Mouse (Mus musculus) forebrain, embryonic 15.5 days (tissue): Measurements from ENCODE around the gene Kctd20. TPM values are rescaled to one million over a fixed set of nuclear protein-coding genes. Genes with fewer than 3 reads are reported as not detected.

ENCODE experiments used
- ATAC-seq: fragments of 200-750 bp; cut with Nextera tagmentation; replicated peaks from 2 replicates; pipeline ENCODE4 v1.8.0; 2017; ENCODE audit warnings: mild to moderate bottlenecking, moderate TSS enrichment, moderate library complexity
- H3K27ac ChIP-seq: fragments of 300-500 bp; sonication (generic); replicated peaks from 2 replicates; pipeline ENCODE4 v1.5.1; 2015; ENCODE audit warnings: mild to moderate bottlenecking, inconsistent platforms
- H3K27me3 ChIP-seq: fragments of 300-500 bp; sonication (generic); 2 replicates; pipeline ENCODE4 v1.6.1; 2015; ENCODE audit warnings: inconsistent platforms
- H3K36me3 ChIP-seq: fragments of 300-500 bp; sonication (generic); 2 replicates; pipeline ENCODE4 v1.6.1; 2015; ENCODE audit warnings: mild to moderate bottlenecking, inconsistent platforms
- H3K4me1 ChIP-seq: fragments of 300-500 bp; sonication (generic); 2 replicates; pipeline ENCODE4 v1.6.1; 2015; ENCODE audit warnings: inconsistent platforms
- H3K4me2 ChIP-seq: fragments of 300-500 bp; sonication (generic); replicated peaks from 2 replicates; pipeline ENCODE4 v1.6.1; 2015; ENCODE audit warnings: mild to moderate bottlenecking, inconsistent platforms
- H3K4me3 ChIP-seq: fragments of 300-500 bp; sonication (generic); 2 replicates; pipeline ENCODE4 v1.5.1; 2015; ENCODE audit warnings: mild to moderate bottlenecking, inconsistent platforms
- H3K9ac ChIP-seq: fragments of 300-500 bp; sonication (generic); replicated peaks from 2 replicates; pipeline ENCODE4 v1.6.1; 2015; ENCODE audit warnings: mild to moderate bottlenecking, inconsistent platforms
- H3K9me3 ChIP-seq: fragments of 300-500 bp; sonication (generic); 2 replicates; pipeline ENCODE4 v1.6.1; 2016; ENCODE audit warnings: inconsistent platforms
- WGBS: fragments of 180-500 bp; shearing (Covaris S2); methylation state at CpG from one replicate; pipeline ENCODE4 v1.1.7; 2015; ENCODE audit warnings: mixed read lengths; 5-methylcytosine and 5-hydroxymethylcytosine counted together
- polyA plus RNA-seq: library from polyadenylated mRNA; unstranded; fragments of >200 nt; fragmentation: Nextera tagmentation; extraction: Ambion mirVana; gene quantifications from 2 replicates; pipeline ENCODE4 v1.2.1, GENCODE M21; 2015

Kctd20 gene
- polyA plus RNA-seq, 1 experiment from 2014 or later = 118 TPM

- Histone ChIP-seq H3K36me3 (no peaks in the 10 kb centered on the region), H3K27me3 (no peaks in the 10 kb centered on the region), H3K4me3 (no peak overlapping the region), H3K27ac (no peak overlapping the region), H3K9me3 (no peaks in the 10 kb centered on the region), H3K4me2 (no peak overlapping the region), H3K9ac (no peak overlapping the region), H3K4me1 (no peaks in the 10 kb centered on the region)
- WGBS = 76% methylated on average over 6 of the region's 6 CpGs
- ATAC-seq = no peak
Observed at GRCm38 (mm10) chr17:28922096-28922495, 29.7 kb upstream of the Kctd20 start.

GRCm38 (mm10) chr17:28924957-28925595 lies 26.7 kb upstream of the Kctd20 start:
- Histone ChIP-seq H3K4me3 (no peak overlapping the region), H3K27ac (no peak overlapping the region), H3K4me2 (no peak overlapping the region), H3K4me1 (peaks cover under 1% of the 10 kb centered on the region), H3K9me3 (no peaks in the 10 kb centered on the region), H3K9ac (no peak overlapping the region), H3K27me3 (no peaks in the 10 kb centered on the region), H3K36me3 (no peaks in the 10 kb centered on the region)
- no peak for ATAC-seq
- WGBS = 92% methylated on average over 8 of the region's 8 CpGs

- no peak overlapping the region for H3K4me3 ChIP-seq
- H3K9ac ChIP-seq = 0 out of 2 replicates have a peak overlapping the region, but pooled peaks have one; percentile 7
- H3K27me3 ChIP-seq = no peaks in the 10 kb centered on the region
- no peak overlapping the region for H3K27ac ChIP-seq
- H3K4me2 ChIP-seq = no peak overlapping the region
- no peak for ATAC-seq
- peaks cover 10% of the 10 kb centered on the region for H3K4me1 ChIP-seq
- H3K36me3 ChIP-seq = no peaks in the 10 kb centered on the region
- H3K9me3 ChIP-seq = no peaks in the 10 kb centered on the region
- 15% methylated on average over 13 of the region's 13 CpGs for WGBS
Observed at GRCm38 (mm10) chr17:28926380-28926779, 25.4 kb upstream of the Kctd20 start.

GRCm38 (mm10) chr17:28926866-28927635 lies 24.7 kb upstream of the Kctd20 start:
- Histone ChIP-seq H3K9me3 (no peaks in the 10 kb centered on the region), H3K27ac (no peak overlapping the region), H3K9ac (no peak overlapping the region), H3K4me2 (no peak overlapping the region), H3K4me1 (peaks cover 10% of the 10 kb centered on the region), H3K27me3 (no peaks in the 10 kb centered on the region), H3K4me3 (no peak overlapping the region), H3K36me3 (no peaks in the 10 kb centered on the region)
- WGBS = 46% methylated on average over 15 of the region's 15 CpGs
- ATAC-seq = no peak

DNA sequence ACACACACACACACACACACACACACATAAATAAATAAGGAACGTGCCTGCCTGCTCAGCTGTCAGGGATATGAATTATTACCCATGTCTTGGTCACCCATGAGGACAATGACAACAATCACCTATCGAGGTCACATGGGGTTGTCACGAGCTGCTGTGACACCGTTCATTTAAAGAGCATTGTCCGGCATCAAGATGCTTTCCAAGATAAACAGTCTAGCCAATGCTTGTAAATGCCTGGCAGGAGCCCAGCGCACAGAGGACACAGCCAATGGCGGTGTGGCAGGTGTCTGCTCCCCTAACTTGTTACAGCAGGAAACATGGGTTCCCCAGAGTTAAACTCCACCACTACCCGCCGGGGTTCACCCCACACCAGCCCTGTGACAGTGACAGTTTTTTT lies 23.7 kb upstream of the Kctd20 start:
- H3K27me3 ChIP-seq = no peaks in the 10 kb centered on the region
- no peak overlapping the region for H3K4me3 ChIP-seq
- no peak for ATAC-seq
- 90% methylated on average over 9 of the region's 9 CpGs for WGBS
- no peak overlapping the region for H3K9ac ChIP-seq
- no peak overlapping the region for H3K4me2 ChIP-seq
- no peak overlapping the region for H3K27ac ChIP-seq
- H3K4me1 ChIP-seq = peaks cover 10% of the 10 kb centered on the region
- no peaks in the 10 kb centered on the region for H3K36me3 ChIP-seq
- no peaks in the 10 kb centered on the region for H3K9me3 ChIP-seq

- 93% methylated on average over 4 of the region's 4 CpGs for WGBS
- Histone ChIP-seq H3K27me3 (no peaks in the 10 kb centered on the region), H3K27ac (no peak overlapping the region), H3K9ac (no peak overlapping the region), H3K4me3 (no peak overlapping the region), H3K9me3 (no peaks in the 10 kb centered on the region), H3K4me2 (no peak overlapping the region), H3K36me3 (no peaks in the 10 kb centered on the region), H3K4me1 (peaks cover 10% of the 10 kb centered on the region)
- no peak for ATAC-seq
Observed at GRCm38 (mm10) chr17:28929369-28929768, 22.4 kb upstream of the Kctd20 start.

GRCm38 (mm10) chr17:28930392-28931074 lies 21.2 kb upstream of the Kctd20 start:
- 27% methylated on average over 14 of the region's 14 CpGs for WGBS
- no peaks in the 10 kb centered on the region for H3K27me3 ChIP-seq
- peak overlapping the region; percentile 35 for H3K27ac ChIP-seq
- no peak overlapping the region for H3K4me3 ChIP-seq
- no peak overlapping the region for H3K9ac ChIP-seq
- ATAC-seq = 0 out of 2 replicates have a peak, but pooled peaks have one; percentile 58
- peaks cover 10% of the 10 kb centered on the region for H3K4me1 ChIP-seq
- no peaks in the 10 kb centered on the region for H3K36me3 ChIP-seq
- no peaks in the 10 kb centered on the region for H3K9me3 ChIP-seq
- H3K4me2 ChIP-seq = peak overlapping the region; percentile 11

- WGBS = 92% methylated on average over 18 of the region's 18 CpGs
- no peaks in the 10 kb centered on the region for H3K36me3 ChIP-seq
- H3K4me3 ChIP-seq = no peak overlapping the region
- H3K9me3 ChIP-seq = no peaks in the 10 kb centered on the region
- no peak overlapping the region for H3K4me2 ChIP-seq
- H3K4me1 ChIP-seq = peaks cover 10% of the 10 kb centered on the region
- no peak overlapping the region for H3K9ac ChIP-seq
- ATAC-seq = no peak
- no peaks in the 10 kb centered on the region for H3K27me3 ChIP-seq
- no peak overlapping the region for H3K27ac ChIP-seq
Observed at GRCm38 (mm10) chr17:28931436-28932211, 20.1 kb upstream of the Kctd20 start.

- H3K27me3 ChIP-seq = no peaks in the 10 kb centered on the region
- WGBS = 89% methylated on average over 4 of the region's 4 CpGs
- H3K4me1 ChIP-seq = peaks cover 10% of the 10 kb centered on the region
- H3K4me2 ChIP-seq = no peak overlapping the region
- ATAC-seq = no peak
- H3K9me3 ChIP-seq = no peaks in the 10 kb centered on the region
- no peaks in the 10 kb centered on the region for H3K36me3 ChIP-seq
- H3K9ac ChIP-seq = no peak overlapping the region
- no peak overlapping the region for H3K27ac ChIP-seq
- no peak overlapping the region for H3K4me3 ChIP-seq
Observed at GRCm38 (mm10) chr17:28932274-28932673, 19.5 kb upstream of the Kctd20 start.

DNA sequence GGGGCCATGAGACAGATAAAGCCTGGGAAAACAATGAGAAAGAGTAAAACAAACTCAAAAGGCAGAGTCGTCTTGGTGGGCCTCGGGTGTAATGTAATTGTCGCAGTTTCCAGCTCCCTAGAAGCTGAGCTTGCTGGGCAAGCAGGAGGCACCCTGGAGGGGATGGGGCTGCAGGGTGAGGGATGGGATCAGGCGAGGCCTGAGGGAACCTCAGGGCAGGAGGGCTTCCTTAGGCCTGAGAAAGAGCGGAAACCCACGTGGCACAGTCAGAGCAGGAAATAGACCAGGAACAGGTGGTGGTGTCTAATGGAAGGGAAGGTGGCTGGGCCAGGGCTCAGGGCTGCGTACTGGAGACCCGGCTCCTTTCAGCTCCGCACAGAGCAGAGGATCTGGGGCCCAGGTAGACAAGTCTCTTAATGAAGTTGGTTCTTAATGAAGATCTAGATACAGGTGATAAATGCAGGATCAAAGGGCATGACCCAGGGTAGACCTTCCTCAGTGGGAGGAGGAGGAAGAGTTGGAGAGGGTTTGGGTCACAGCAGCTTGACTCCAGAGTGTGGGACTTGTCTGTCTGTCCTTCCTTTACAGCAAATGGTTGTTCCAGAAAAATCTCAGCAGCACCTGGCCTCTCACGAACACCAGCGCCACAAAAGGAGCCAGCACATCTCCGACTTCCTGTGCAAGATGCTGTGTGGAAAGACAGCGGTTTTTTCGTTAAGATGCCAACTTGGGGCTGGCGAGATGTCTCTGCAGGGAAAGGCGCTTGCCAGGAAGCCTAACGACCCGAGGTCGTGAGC lies 17.4 kb upstream of the Kctd20 start:
- WGBS = 74% methylated on average over 19 of the region's 19 CpGs
- H3K4me3 ChIP-seq = no peak overlapping the region
- no peaks in the 10 kb centered on the region for H3K27me3 ChIP-seq
- H3K4me2 ChIP-seq = no peak overlapping the region
- H3K36me3 ChIP-seq = no peaks in the 10 kb centered on the region
- no peaks in the 10 kb centered on the region for H3K9me3 ChIP-seq
- ATAC-seq = no peak
- H3K4me1 ChIP-seq = peaks cover 10% of the 10 kb centered on the region
- no peak overlapping the region for H3K9ac ChIP-seq
- no peak overlapping the region for H3K27ac ChIP-seq

DNA sequence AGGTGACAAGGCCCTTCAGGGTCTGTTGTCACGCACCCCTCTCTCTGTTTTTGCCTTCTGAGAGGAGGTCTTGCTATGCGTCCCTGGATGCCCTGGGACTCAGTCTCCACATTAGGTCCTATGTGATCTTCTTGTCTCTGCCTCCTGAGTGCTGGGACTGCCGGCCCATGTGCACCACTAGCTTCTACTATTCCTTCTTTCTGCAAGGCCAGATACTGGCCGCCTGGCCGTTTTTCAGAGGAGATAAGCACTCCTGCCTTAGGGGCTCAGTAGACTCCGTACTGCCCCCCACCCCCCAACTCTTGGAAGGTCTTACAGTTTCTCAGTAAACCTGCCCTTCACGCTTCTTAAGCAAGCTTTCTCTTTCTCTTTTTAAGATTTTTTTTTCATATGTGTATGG lies 15.6 kb upstream of the Kctd20 start:
- no peak overlapping the region for H3K4me3 ChIP-seq
- no peak overlapping the region for H3K27ac ChIP-seq
- 93% methylated on average over 7 of the region's 7 CpGs for WGBS
- no peak for ATAC-seq
- no peaks in the 10 kb centered on the region for H3K36me3 ChIP-seq
- no peaks in the 10 kb centered on the region for H3K4me1 ChIP-seq
- H3K9me3 ChIP-seq = no peaks in the 10 kb centered on the region
- H3K9ac ChIP-seq = no peak overlapping the region
- H3K4me2 ChIP-seq = no peak overlapping the region
- no peaks in the 10 kb centered on the region for H3K27me3 ChIP-seq
